Mouse (Mus musculus) embryo, embryonic 9.5 days (tissue): Measurements from ENCODE around the gene Xylt2.
A peak's percentile ranks its signal among the peaks of the same experiment; 100 is the strongest.
"Not testable (repeated sequence)": the region's sequence is repeated elsewhere in the genome, so short reads cannot be mapped to it uniquely, and the experiment has no call there.

Source experiments
- DNase-seq: peaks from one replicate; pipeline ENCODE4 v3.0.0-alpha.2; 2017; ENCODE audit errors: extremely low spot score

Xylt2 gene

DNA sequence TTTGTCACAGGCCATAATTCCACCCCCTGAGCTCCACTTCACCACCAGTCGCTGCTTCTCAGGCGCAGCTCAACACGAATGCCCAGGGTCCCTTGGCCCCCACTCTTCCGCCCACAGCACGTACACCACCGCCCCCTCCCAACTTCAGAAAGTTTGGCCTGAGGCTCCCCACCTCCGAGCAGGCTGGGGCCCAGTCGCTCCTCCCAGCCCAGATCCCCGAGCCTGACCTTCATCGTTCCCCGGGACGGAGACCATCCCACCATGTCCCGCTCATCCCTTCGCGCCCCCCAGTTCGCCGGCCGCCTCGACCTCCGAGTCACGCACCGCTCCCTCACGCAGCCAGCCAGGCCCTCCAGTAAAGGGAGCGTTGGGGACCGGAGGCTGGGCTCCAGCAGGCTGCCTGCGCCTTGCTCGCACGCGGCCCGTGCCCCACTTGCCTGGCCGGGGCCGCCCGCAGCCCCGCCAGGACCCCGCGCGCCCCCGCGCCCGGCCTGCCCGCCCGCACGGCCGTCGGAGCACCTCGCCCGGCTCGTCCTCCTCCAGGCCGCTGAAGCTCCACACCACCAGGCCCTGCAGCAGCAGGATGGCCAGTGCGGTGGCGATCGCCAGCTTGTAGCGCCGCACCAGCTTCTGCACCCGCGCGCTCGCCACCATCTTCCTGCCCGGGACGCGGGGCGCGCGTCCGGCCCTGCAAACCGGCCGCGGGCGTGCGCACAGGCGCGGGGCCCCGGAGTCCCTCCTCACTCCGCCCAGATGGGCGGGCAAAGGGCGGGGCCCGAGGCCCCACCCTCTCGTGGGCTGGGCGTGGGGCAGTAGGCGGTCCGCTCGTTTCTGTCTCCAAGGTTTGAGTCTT lies at the start of gene Xylt2:
Gene Xylt2 (minus strand): TSS at position 762 of the 853 bp plus-strand sequence.
- DNase-seq: peak; percentile 95

DNA sequence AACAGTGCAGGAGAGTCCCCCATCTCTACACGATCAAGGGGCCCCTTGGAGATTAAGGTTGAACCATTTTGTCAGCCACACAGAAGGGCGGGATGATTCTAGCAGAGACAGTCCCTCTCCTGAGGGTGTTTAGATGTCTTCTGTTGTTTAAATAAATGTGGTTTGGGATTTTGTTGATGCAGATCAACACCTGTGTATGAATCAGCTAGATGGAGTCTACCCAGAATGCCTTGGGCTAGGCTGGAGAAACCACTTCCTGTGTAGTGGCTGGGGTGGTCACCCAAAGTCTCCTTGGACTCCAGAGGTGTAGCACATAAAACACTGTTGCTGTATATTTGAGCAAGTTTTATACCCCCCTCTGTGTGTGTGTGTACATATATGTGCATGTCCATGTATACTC lies 41.9 kb upstream of the Xylt2 start:
- DNase-seq: no peak

DNA sequence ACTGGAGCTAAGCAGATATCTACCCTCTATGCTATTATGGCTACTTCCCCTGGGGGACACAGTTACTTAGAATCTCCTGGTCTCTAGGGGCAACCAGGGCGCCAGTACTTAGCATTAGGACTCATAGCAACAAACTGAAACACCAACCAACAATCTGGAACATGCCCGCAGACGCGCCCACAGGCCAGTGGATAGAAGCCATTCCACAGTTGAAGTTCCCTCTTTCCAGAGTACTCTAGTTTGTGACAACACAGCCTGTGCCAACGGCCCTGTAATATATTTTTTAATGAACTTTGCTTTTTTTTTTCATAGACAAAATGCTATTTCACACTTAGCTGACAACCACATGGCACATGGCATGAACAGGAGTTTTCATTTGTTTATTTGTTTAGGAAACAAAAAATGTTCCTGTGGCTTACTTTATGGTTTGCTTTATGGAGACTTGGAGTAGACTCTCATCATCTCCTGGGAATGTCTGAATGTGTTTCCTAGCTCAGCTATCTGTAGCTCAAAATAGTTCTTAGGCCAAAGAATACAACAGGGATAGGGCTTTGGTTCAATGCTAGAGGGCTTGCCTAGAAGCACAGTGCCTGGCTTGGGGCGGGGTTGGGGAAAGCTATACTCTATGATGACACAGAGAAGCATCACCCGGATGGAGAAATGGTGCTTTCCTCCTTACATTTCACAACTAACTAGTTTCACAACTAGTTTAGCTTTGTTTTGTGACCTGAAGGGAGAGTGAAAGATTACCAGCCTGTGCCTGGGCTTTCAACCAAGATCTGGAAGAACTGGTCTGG lies 41.0 kb upstream of the Xylt2 start:
- DNase-seq: no peak

- no peak for DNase-seq
Observed at GRCm38 (mm10) chr11:94717239-94717638, 39.9 kb upstream of the Xylt2 start.

- peak; percentile 65 for DNase-seq
Observed at GRCm38 (mm10) chr11:94716754-94717153, 39.4 kb upstream of the Xylt2 start.

DNA sequence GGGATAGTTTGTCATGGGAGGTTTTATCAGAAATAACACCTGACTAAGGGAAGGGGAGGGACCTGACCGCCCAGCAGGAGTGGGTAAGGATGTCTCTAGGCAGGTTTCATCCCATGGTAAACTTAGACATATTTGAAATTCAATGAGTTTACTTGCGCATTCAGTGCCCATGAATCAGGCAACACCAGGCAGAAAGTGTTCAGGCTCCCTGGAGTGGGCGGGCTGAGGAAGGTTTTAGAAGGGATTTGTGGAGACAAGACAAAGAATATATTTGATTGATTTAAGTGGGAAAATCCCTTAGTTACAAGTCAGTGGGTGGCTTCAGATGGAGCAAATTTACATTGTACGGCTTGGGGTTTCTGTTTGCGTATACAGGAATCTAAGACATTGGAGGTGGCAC lies 38.3 kb upstream of the Xylt2 start:
- DNase-seq: no peak

- no peak for DNase-seq
Observed at GRCm38 (mm10) chr11:94713246-94713860, 36.0 kb upstream of the Xylt2 start.

DNA sequence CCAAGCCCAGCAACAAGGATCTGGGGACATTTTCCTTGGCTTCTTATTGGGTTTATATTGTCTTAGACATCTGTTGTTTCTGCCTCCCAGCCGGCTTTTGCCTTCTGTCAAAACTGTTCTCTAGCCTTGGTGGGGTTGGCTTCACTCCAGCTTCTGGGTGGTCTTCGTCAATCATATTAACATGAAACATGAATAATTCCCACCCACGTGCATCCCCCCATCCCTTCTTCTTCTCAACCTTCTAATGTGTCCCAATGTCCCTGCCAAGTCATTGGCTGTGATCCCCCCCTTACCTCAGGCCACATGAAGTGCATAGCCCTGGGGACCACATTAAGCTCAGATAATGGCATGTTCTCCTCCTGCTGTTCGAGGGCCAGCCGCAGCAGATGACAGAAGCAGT lies 27.2 kb upstream of the Xylt2 start, which contains the start of gene Gm11541:
Gene Gm11541 (minus strand): TSS at position 28 of the 400 bp plus-strand sequence.
- no peak for DNase-seq

- DNase-seq: no peak
Observed at GRCm38 (mm10) chr11:94704020-94704419, 26.7 kb upstream of the Xylt2 start.

DNA sequence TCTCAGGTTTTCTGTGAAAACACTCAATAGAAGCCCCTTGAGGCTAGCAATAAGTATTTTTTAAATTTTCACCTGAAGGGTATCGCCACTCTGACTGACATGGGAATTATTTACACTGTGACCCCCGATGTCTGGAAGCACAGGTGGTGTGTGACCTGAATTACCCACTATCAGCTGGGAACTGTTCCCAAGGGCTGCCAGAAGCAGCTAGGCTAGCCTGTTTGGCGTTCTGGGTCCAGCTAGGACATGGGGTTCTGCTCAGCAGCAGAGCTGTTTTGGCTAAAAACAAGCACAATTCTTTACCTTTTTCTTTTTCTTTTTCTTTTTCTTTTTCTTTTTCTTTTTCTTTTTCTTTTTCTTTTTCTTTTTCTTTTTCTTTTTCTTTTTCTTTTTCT lies 24.9 kb upstream of the Xylt2 start:
- no peak for DNase-seq

GRCm38 (mm10) chr11:94701401-94702215 lies 24.3 kb upstream of the Xylt2 start:
- no peak for DNase-seq

DNA sequence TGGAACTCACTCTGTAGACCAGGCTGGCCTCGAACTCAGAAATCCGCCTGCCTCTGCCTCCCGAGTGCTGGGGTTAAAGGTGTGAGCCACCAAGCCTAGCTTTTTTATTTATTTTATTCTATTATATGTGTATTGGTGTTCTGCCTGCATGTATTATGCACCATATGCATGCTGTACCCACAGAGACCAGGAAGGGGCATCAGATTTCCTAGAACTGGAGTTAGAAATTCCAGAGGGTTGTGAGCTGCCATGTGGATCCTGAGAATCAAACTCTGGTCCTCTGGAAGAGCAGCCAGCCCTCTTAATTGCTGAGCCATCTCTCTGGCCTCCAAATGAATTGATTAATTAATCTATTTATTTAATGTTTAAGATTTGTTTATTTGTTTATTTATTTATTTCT lies 22.1 kb upstream of the Xylt2 start:
- no peak for DNase-seq

GRCm38 (mm10) chr11:94697703-94698464 lies 20.6 kb upstream of the Xylt2 start:
- DNase-seq: no peak

- DNase-seq: no peak
Observed at GRCm38 (mm10) chr11:94697140-94697539, 19.8 kb upstream of the Xylt2 start.

DNA sequence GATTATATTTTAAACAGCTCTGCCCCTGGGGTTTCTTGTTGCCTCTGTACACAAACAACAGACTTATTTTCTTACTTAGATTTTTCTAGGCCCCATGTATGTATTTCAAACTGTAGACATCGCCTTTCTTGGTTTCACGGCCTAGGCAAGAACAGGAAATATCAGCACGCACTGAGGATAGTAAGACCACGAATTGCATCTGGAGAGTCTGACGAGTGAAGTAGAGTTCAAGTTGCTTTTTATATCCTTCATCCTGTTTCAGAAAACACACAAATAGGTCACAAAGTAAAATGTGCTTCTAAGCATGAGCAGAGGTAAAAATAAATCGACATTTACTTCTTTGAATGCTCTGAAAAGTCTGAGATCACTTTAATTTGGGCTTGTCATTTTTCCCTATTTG lies 18.2 kb upstream of the Xylt2 start:
- no peak for DNase-seq

GRCm38 (mm10) chr11:94692502-94692901 lies 15.2 kb upstream of the Xylt2 start:
- not testable (repeated sequence) for DNase-seq

DNA sequence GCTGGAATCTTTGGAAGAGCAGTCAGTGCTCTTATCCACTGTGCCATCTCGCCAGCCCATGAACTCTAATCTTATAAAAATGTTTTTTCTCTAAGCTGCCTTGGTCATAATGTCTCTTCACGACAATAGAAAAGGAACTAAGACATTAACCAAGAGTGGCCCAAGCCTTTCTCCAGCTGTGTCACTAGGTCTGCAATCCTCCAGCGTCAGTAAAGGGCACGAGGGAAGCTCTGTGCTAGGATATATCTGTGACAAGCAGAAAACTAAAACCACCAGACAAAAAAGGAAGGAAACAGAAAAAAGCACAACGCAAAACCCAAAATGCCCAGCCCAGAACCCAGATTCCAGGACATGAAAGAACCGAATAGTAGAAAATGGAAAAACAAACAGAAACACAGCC lies 9.9 kb upstream of the Xylt2 start:
- DNase-seq: no peak

- no peak for DNase-seq
Observed at GRCm38 (mm10) chr11:94682427-94682826, 5.1 kb upstream of the Xylt2 start.

DNA sequence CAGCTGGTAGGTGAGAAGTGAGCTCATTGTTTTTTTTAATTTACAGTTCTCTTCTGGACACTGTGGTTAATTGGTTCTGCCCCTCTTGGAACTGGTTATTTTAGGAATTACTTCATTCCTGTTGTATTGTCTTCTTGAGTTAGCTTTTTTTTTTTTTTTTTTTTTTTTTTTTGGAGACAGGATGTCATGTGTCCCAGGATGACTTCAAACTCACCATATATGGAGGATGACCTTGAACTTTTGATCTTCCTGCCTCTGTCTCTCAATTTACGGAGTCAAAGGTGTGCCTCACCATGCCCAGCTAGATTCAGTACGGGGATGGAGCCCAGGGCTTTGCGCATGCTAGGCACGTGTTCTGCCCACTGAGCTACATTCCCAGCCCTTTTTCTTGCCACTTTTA lies 4.3 kb upstream of the Xylt2 start:
- no peak for DNase-seq

DNA sequence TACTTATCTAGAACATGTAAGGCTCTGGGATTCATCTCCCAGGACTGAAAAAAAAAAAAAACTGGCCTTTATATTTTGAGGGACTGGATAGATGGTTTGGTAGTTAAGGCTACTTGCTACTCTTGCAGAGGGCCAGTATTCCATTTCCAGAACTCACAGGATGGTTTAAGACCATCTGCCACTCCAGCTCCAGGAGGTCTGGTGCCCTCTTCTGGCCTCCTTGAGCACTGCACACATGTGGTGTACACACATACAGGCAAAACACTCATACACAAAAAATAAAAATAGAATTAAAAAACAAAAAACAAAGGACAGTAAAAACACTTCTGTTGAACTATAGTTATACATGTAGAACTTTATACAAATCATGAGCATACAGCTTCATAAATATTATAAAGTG lies 3.3 kb upstream of the Xylt2 start:
- no peak for DNase-seq

- no peak for DNase-seq
Observed at GRCm38 (mm10) chr11:94677607-94678145, 361 bp upstream of the Xylt2 start.
